Mouse (Mus musculus) urinary bladder, postnatal 0 days (tissue): ENCODE data around the gene Mknk2. TPM values are rescaled to one million over a fixed set of nuclear protein-coding genes. Genes with fewer than 3 reads are reported as not detected.

Experiments
- polyA plus RNA-seq: library from polyadenylated mRNA; unstranded; fragments of >200 nt; fragmentation: Nextera tagmentation; extraction: Ambion mirVana; gene quantifications from 2 replicates; pipeline ENCODE4 v1.2.1, GENCODE M21; 2015

Gene Mknk2
- 40.8 and 44.3 TPM in 2 replicates for polyA plus RNA-seq

GRCm38 (mm10) chr10:80677942-80678436 is at the start of gene Mknk2:
Mknk2 (minus strand) TSS chr10:80678112.

GRCm38 (mm10) chr10:80701721-80702535 is 24.0 kb upstream of the Mknk2 start, which contains the start of the genes Mob3a and Izumo4:
Mob3a (minus strand) TSS chr10:80701977.
Izumo4 (plus strand) TSS chr10:80702184.

GRCm38 (mm10) chr10:80656863-80657623 is 20.9 kb downstream of the Mknk2 start, which contains the start of gene Btbd2:
Btbd2 (minus strand) TSS chr10:80657071.

GRCm38 (mm10) chr10:80622661-80623456 is 55.1 kb downstream of the Mknk2 start, which contains the start of gene Csnk1g2:
Csnk1g2 (plus strand) TSS chr10:80622838.

Other genes with a start within 250 kb of the Mknk2 start
- 28.2 and 29.8 TPM in 2 replicates for gene Tcf3, start 244.5 kb downstream of the Mknk2 start, polyA plus RNA-seq
- gene Onecut3, start 183.3 kb downstream of the Mknk2 start, polyA plus RNA-seq = not detected in 2 replicates
- 0.05 and 0.07 TPM in 2 replicates for gene Atp8b3, start 139.0 kb downstream of the Mknk2 start, polyA plus RNA-seq
- gene Rexo1, start 116.6 kb downstream of the Mknk2 start, polyA plus RNA-seq = 8.7 and 9.3 TPM in 2 replicates
- 8.8 and 9.9 TPM in 2 replicates for gene Klf16, start 100.8 kb downstream of the Mknk2 start, polyA plus RNA-seq
- 73.0 and 80.4 TPM in 2 replicates for gene Abhd17a, start 87.8 kb downstream of the Mknk2 start, polyA plus RNA-seq
- gene Scamp4, start 75.2 kb downstream of the Mknk2 start, polyA plus RNA-seq = 62.1 and 62.3 TPM in 2 replicates
- gene Adat3, start 75.2 kb downstream of the Mknk2 start, polyA plus RNA-seq = 3.7 and 5.5 TPM in 2 replicates
- 0.82 and 1.4 TPM in 2 replicates for gene Gm49322, start 72.1 kb downstream of the Mknk2 start, polyA plus RNA-seq
- gene Csnk1g2, start 55.3 kb downstream of the Mknk2 start, polyA plus RNA-seq = 95.0 and 98.7 TPM in 2 replicates
- 29.3 and 31.7 TPM in 2 replicates for gene Btbd2, start 21.0 kb downstream of the Mknk2 start, polyA plus RNA-seq
- 64.5 and 80.1 TPM in 2 replicates for gene Mob3a, start 23.9 kb upstream of the Mknk2 start, polyA plus RNA-seq
- gene Izumo4, start 24.1 kb upstream of the Mknk2 start, polyA plus RNA-seq = 16.9 and 19.6 TPM in 2 replicates
- gene Ap3d1, start 64.2 kb upstream of the Mknk2 start, polyA plus RNA-seq = 44.7 and 50.1 TPM in 2 replicates
- 6.0 and 6.6 TPM in 2 replicates for gene Dot1l, start 77.1 kb upstream of the Mknk2 start, polyA plus RNA-seq
- gene Sf3a2, start 120.1 kb upstream of the Mknk2 start, polyA plus RNA-seq = 34.2 and 40.0 TPM in 2 replicates
- 63.9 and 66.1 TPM in 2 replicates for gene Plekhj1, start 120.5 kb upstream of the Mknk2 start, polyA plus RNA-seq
- gene Amh, start 127.1 kb upstream of the Mknk2 start, polyA plus RNA-seq = not detected in 2 replicates
- gene Jsrp1, start 135.4 kb upstream of the Mknk2 start, polyA plus RNA-seq = 2.2 and 2.9 TPM in 2 replicates
- gene Oaz1, start 148.5 kb upstream of the Mknk2 start, polyA plus RNA-seq = 1,130 and 1,319 TPM in 2 replicates
- gene Lingo3, start 165.9 kb upstream of the Mknk2 start, polyA plus RNA-seq = not detected in 2 replicates
- gene Lsm7, start 177.1 kb upstream of the Mknk2 start, polyA plus RNA-seq = 135 and 148 TPM in 2 replicates
- gene Sppl2b, start 177.2 kb upstream of the Mknk2 start, polyA plus RNA-seq = 17.8 and 19.5 TPM in 2 replicates
- not detected in 2 replicates for gene Tmprss9, start 193.7 kb upstream of the Mknk2 start, polyA plus RNA-seq
- 186 and 200 TPM in 2 replicates for gene Timm13, start 222.9 kb upstream of the Mknk2 start, polyA plus RNA-seq
- 9.6 and 12.6 TPM in 2 replicates for gene Lmnb2, start 240.1 kb upstream of the Mknk2 start, polyA plus RNA-seq